Mouse (Mus musculus) 416B (cell line): ENCODE data around the gene Pecam1.
"Not testable (repeated sequence)": the region's sequence is repeated elsewhere in the genome, so short reads cannot be mapped to it uniquely, and the experiment has no call there.

ENCODE experiments used
- DNase-seq: peaks from one replicate; pipeline ENCODE4 v3.0.0; 2011; ENCODE audit warnings: low read depth

The Pecam1 gene

GRCm38 (mm10) chr11:106665841-106666240, 84.6 kb downstream of the Pecam1 start:
- no peak for DNase-seq

- no peak for DNase-seq
Measured at GRCm38 (mm10) chr11:106665328-106665727, 85.1 kb downstream of the Pecam1 start.

- no peak for DNase-seq
Measured at GRCm38 (mm10) chr11:106664691-106665090, 85.7 kb downstream of the Pecam1 start.

GRCm38 (mm10) chr11:106663838-106664237, 86.6 kb downstream of the Pecam1 start:
- DNase-seq: no peak

- no peak for DNase-seq
Measured at GRCm38 (mm10) chr11:106662634-106663407, 87.6 kb downstream of the Pecam1 start.

GRCm38 (mm10) chr11:106660453-106661081, 89.9 kb downstream of the Pecam1 start:
- peak; percentile 67 for DNase-seq

- DNase-seq: peak; percentile 74
Measured at GRCm38 (mm10) chr11:106659598-106660295, 90.7 kb downstream of the Pecam1 start.

- peak; percentile 23 for DNase-seq
Measured at GRCm38 (mm10) chr11:106658051-106658880, 92.2 kb downstream of the Pecam1 start.

GRCm38 (mm10) chr11:106656896-106657498, 93.4 kb downstream of the Pecam1 start:
- DNase-seq: peak; percentile 67

GRCm38 (mm10) chr11:106648347-106648746, 102.1 kb downstream of the Pecam1 start:
- DNase-seq: peak; percentile 87

- DNase-seq: no peak
Measured at GRCm38 (mm10) chr11:106642966-106643637, 107.3 kb downstream of the Pecam1 start.

GRCm38 (mm10) chr11:106641580-106641979, 108.8 kb downstream of the Pecam1 start:
- DNase-seq: no peak

GRCm38 (mm10) chr11:106640059-106640458, 110.4 kb downstream of the Pecam1 start:
- DNase-seq: no peak

GRCm38 (mm10) chr11:106639356-106639692, 111.1 kb downstream of the Pecam1 start:
- no peak for DNase-seq

- DNase-seq: no peak
Measured at GRCm38 (mm10) chr11:106638551-106639355, 111.7 kb downstream of the Pecam1 start.

GRCm38 (mm10) chr11:106637754-106638153, 112.7 kb downstream of the Pecam1 start:
- DNase-seq: no peak

GRCm38 (mm10) chr11:106635946-106636345, 114.5 kb downstream of the Pecam1 start:
- no peak for DNase-seq

GRCm38 (mm10) chr11:106634175-106634574, 116.3 kb downstream of the Pecam1 start:
- DNase-seq: not testable (repeated sequence)

- no peak for DNase-seq
Measured at GRCm38 (mm10) chr11:106633456-106633855, 117.0 kb downstream of the Pecam1 start.

GRCm38 (mm10) chr11:106627692-106628091, 122.7 kb downstream of the Pecam1 start:
- peak; percentile 87 for DNase-seq
